Mouse (Mus musculus) adrenal gland, adult 2 months (tissue): Measurements from ENCODE around the gene Crisp1. TPM values are rescaled to one million over a fixed set of nuclear protein-coding genes. Genes with fewer than 3 reads are reported as not detected.

Source experiments
- DNase-seq: peaks from one replicate; pipeline ENCODE4 v3.0.0; 2021
- long read RNA-seq: library from polyadenylated mRNA; stranded (forward); transcript quantifications from one replicate; pipeline ENCODE4 v2.0.0, GENCODE M21; 2021
- polyA plus RNA-seq: library from polyadenylated mRNA; depleted of rRNA; stranded (reverse); fragments of >200 nt; gene quantifications from 2 replicates; pipeline ENCODE4 v1.2.3, GENCODE M21; 2012; rRNA removed
- total RNA-seq, 2 experiments: library from RNA; stranded (reverse); gene quantifications; 2 replicates each; pipeline ENCODE4 v1.2.3; 2021

Crisp1 gene
- total RNA-seq, result not detected
- polyA plus RNA-seq, result not detected in 2 replicates
- long read RNA-seq, result 0 reads

- DNase-seq, result no peak
Observed at GRCm38 (mm10) chr17:40319062-40319461, at the start of gene Crisp1. Gene Crisp1 (minus strand): TSS chr17:40319207.

- no peak for DNase-seq
Observed at GRCm38 (mm10) chr17:40342497-40343009, 23.5 kb upstream of the Crisp1 start.

- DNase-seq, result no peak
Observed at GRCm38 (mm10) chr17:40285435-40285834, 33.6 kb downstream of the Crisp1 start.

- DNase-seq, result no peak
Observed at GRCm38 (mm10) chr17:40275519-40275918, 43.5 kb downstream of the Crisp1 start.

- no peak for DNase-seq
Observed at GRCm38 (mm10) chr17:40274906-40275470, 44.0 kb downstream of the Crisp1 start.

GRCm38 (mm10) chr17:40252487-40252886 is 66.5 kb downstream of the Crisp1 start:
- no peak for DNase-seq

Other genes with a start within 250 kb of the Crisp1 start
- not detected for gene AC192777.2, start 223.8 kb downstream of the Crisp1 start, total RNA-seq
- gene AC192777.2, start 223.8 kb downstream of the Crisp1 start, polyA plus RNA-seq, result not detected in 2 replicates
- not detected for gene Pgk2, start 110.6 kb downstream of the Crisp1 start, total RNA-seq
- gene Pgk2, start 110.6 kb downstream of the Crisp1 start, polyA plus RNA-seq, result not detected in 2 replicates
- not detected for gene Crisp3, start 76.9 kb downstream of the Crisp1 start, total RNA-seq
- gene Crisp3, start 76.9 kb downstream of the Crisp1 start, polyA plus RNA-seq, result not detected in 2 replicates
- gene Esp8, start 200.8 kb upstream of the Crisp1 start, total RNA-seq, result not detected
- not detected in 2 replicates for gene Esp8, start 200.8 kb upstream of the Crisp1 start, polyA plus RNA-seq
- gene Esp6, start 242.3 kb upstream of the Crisp1 start, total RNA-seq, result not detected
- not detected in 2 replicates for gene Esp6, start 242.3 kb upstream of the Crisp1 start, polyA plus RNA-seq